In the genomic region with DNA sequence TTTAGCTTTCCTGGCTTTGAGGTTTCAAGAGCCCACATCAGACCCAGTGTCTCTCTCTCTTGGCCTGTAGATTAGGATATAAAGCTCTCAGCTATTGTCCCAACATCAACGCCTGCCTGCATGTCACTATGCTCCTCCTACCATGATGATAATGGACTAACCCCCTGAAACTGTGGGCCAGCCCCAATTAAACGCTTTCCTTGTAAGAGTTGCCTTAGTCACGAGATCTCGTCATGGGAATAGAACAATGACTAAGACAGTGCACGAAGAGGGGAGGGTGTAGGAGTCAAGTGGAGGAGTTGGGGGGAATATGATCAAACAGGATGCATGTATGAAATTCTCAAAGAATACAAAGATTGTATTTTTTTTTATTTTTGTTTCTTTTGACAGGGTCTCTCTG, we compare ENCODE assay signal across 17 mouse cellular contexts.
"Had no signal": no experiment of that assay in that cellular context is flagged by ENCODE, and none has a peak within 500 bp of the region (broad histone marks: within the 10 kb centered on the region; RNA-seq: fewer than 3 reads in every experiment).

No protein-coding gene starts in this region.

- H3K36me3 ChIP-seq: midbrain, embryonic 10.5 days; midbrain, embryonic 12.5 days; neural tube, embryonic 13.5 days; neural tube, embryonic 15.5 days; stomach, embryonic 15.5 days had no signal

- ATAC-seq: midbrain, embryonic 16.5 days had no signal

- H3K9ac ChIP-seq: lung, embryonic 14.5 days; midbrain, embryonic 12.5 days; neural tube, embryonic 13.5 days; neural tube, embryonic 15.5 days; stomach, embryonic 15.5 days had no signal

- H3K4me3 ChIP-seq: midbrain, embryonic 10.5 days; midbrain, embryonic 12.5 days; myocyte; neural tube, embryonic 13.5 days; neural tube, embryonic 15.5 days; stomach, embryonic 15.5 days had no signal

- H3K4me2 ChIP-seq: lung, embryonic 14.5 days; midbrain, embryonic 12.5 days; neural tube, embryonic 13.5 days; neural tube, embryonic 15.5 days; stomach, embryonic 15.5 days had no signal

- DNase-seq: lung, adult 18-20 months; lung, embryonic 14.5 days; lung, postnatal 10 days; lung, postnatal 4 days; midbrain, embryonic 14.5 days; right cerebral cortex, postnatal 14 days; thymus, adult 2 months; thymus, postnatal 25 days; thymus, postnatal 4 days had no signal

- H3K9me3 ChIP-seq: midbrain, embryonic 10.5 days; midbrain, embryonic 12.5 days; neural tube, embryonic 13.5 days; neural tube, embryonic 15.5 days; stomach, embryonic 15.5 days had no signal

- H3K27ac ChIP-seq: midbrain, embryonic 10.5 days; midbrain, embryonic 12.5 days; neural tube, embryonic 13.5 days; neural tube, embryonic 15.5 days; stomach, embryonic 15.5 days; stomach, postnatal 0 days had no signal

- H3K27me3 ChIP-seq: midbrain, embryonic 12.5 days; neural tube, embryonic 13.5 days; neural tube, embryonic 15.5 days; stomach, embryonic 15.5 days had no signal
